Mouse (Mus musculus) ES-E14 (cell line): ENCODE data around the gene Sh3pxd2b. TPM values are rescaled to one million over a fixed set of nuclear protein-coding genes. Genes with fewer than 3 reads are reported as not detected.

Experiments
- DNase-seq: peaks from one replicate; pipeline ENCODE4 v3.0.0-alpha.2; 2013; ENCODE audit warnings: low read depth, low spot score
- H3K27ac ChIP-seq: 2 replicates; pipeline ENCODE4 v1.5.1; 2012; ENCODE audit warnings: low read depth, mild to moderate bottlenecking, low read length, moderate library complexity, mixed read lengths; ENCODE audit not compliant: poor library complexity, insufficient read depth, severe bottlenecking
- H3K36me3 ChIP-seq: 2 replicates; pipeline ENCODE4 v1.6.1; 2012; ENCODE audit warnings: mild to moderate bottlenecking, low read length, moderate library complexity, mixed read lengths; ENCODE audit not compliant: control insufficient read depth, poor library complexity, insufficient read depth, severe bottlenecking
- H3K4me1 ChIP-seq, 2 experiments: fragments of 150-350 bp in 1 of 2; sonication (generic) in 1 of 2; 2 replicates each; pipeline ENCODE4 v1.6.1; 2012; ENCODE audit warnings: low read length in 2 of 2, mild to moderate bottlenecking in 1 of 2, mixed read lengths in 1 of 2; ENCODE audit not compliant: control insufficient read depth in 2 of 2, insufficient read depth in 2 of 2, poor library complexity in 1 of 2
- H3K4me3 ChIP-seq, 2 experiments: fragments of 150-350 bp in 1 of 2; sonication (generic) in 1 of 2; 2 replicates each; pipeline ENCODE4 v1.5.1; 2012; ENCODE audit warnings: low read length in 2 of 2, low read depth in 1 of 2, mild to moderate bottlenecking in 1 of 2, mixed read lengths in 1 of 2; ENCODE audit not compliant: insufficient read depth in 1 of 2, poor library complexity in 1 of 2, severe bottlenecking in 1 of 2
- H3K9ac ChIP-seq: 2 replicates; pipeline ENCODE4 v1.6.1; 2012; ENCODE audit warnings: low read depth, mild to moderate bottlenecking, low read length, mixed read lengths; ENCODE audit not compliant: poor library complexity, insufficient read depth, severe bottlenecking
- H3K9me3 ChIP-seq: fragments of 150-350 bp; sonication (generic); 2 replicates; pipeline ENCODE4 v1.6.1; 2012; ENCODE audit warnings: low read depth, mild to moderate bottlenecking, low read length; ENCODE audit not compliant: control insufficient read depth, insufficient read depth
- CHD2 ChIP-seq: IDR thresholded peaks from 2 replicates; pipeline ENCODE4 v1.6.1; 2014; ENCODE audit warnings: mild to moderate bottlenecking, low read depth, low read length, inconsistent platforms
- HCFC1 ChIP-seq: IDR thresholded peaks from 2 replicates; pipeline ENCODE4 v1.6.1; 2012; ENCODE audit warnings: low read length, inconsistent platforms, borderline replicate concordance; ENCODE audit not compliant: insufficient read depth
- MAFK ChIP-seq: IDR thresholded peaks from 2 replicates; pipeline ENCODE4 v1.6.1; 2014; ENCODE audit warnings: mild to moderate bottlenecking, low read depth, low read length, inconsistent platforms; ENCODE audit not compliant: insufficient read depth
- ZC3H11A ChIP-seq: IDR thresholded peaks from 2 replicates; pipeline ENCODE4 v1.6.1; 2012; ENCODE audit warnings: low read depth, mild to moderate bottlenecking, inconsistent platforms, low read length, borderline replicate concordance
- ZNF384 ChIP-seq: IDR thresholded peaks from 2 replicates; pipeline ENCODE4 v1.6.1; 2012; ENCODE audit warnings: low read depth, low read length, inconsistent platforms
- in situ Hi-C, 2 experiments: fragments of 600-800 bp; cut with MboI; formaldehyde crosslinking; loops; one replicate each; pipeline ENCODE4 v1.15.1; 2025; ENCODE audit warnings: low sequenced_read_pairs in 2 of 2, inconsistent platforms in 1 of 2; ENCODE audit not compliant: unreplicated experiment in 2 of 2
- total RNA-seq: library from RNA; depleted of rRNA; stranded (reverse); fragments of 300-350 nt; gene quantifications from 2 replicates; pipeline ENCODE4 v1.2.3, GENCODE M21; 2012

The Sh3pxd2b gene
- total RNA-seq, 1 experiment, result 6.8 TPM

- H3K36me3 ChIP-seq, result no peaks in the 10 kb centered on the region
These were observed 60.2 kb downstream of the Sh3pxd2b start for GRCm38 (mm10) chr11:32407863-32408262.

GRCm38 (mm10) chr11:32409052-32409451 lies 61.4 kb downstream of the Sh3pxd2b start:
- Histone ChIP-seq H3K9ac (no peak overlapping the region), H3K4me3 (no peak overlapping the region), H3K27ac (no peak overlapping the region), H3K9me3 (no peaks in the 10 kb centered on the region), H3K4me1 (no peaks in the 10 kb centered on the region; a peak in 1 of 4 replicates), H3K36me3 (no peaks in the 10 kb centered on the region; the same call in 1 of the 2 replicates)
- no peak for DNase-seq
- TF ChIP-seq CHD2 (no peak), ZC3H11A (no peak), HCFC1 (no peak), ZNF384 (peak; percentile 78)
- in situ Hi-C loops, result no loop called here

More at GRCm38 (mm10) chr11:32407863-32408262, 60.2 kb downstream of the Sh3pxd2b start:
- no peak for DNase-seq
- no peaks in the 10 kb centered on the region for H3K9me3 ChIP-seq
- no peak overlapping the region for H3K9ac ChIP-seq
- TF ChIP-seq ZNF384, result no peak
- no peak for TF ChIP-seq CHD2
- TF ChIP-seq HCFC1, result no peak
- no peak for TF ChIP-seq MAFK
- no peak for TF ChIP-seq ZC3H11A
- in situ Hi-C loops, result no loop called here
- no peaks in the 10 kb centered on the region; a peak in 1 of 4 replicates for H3K4me1 ChIP-seq
- no peak overlapping the region for H3K4me3 ChIP-seq
- no peak overlapping the region for H3K27ac ChIP-seq

GRCm38 (mm10) chr11:32409823-32410562 lies 62.4 kb downstream of the Sh3pxd2b start:
- Histone ChIP-seq H3K27ac (no peak overlapping the region), H3K36me3 (no peaks in the 10 kb centered on the region; the same call in 1 of the 2 replicates), H3K4me3 (no peak overlapping the region), H3K9ac (no peak overlapping the region), H3K9me3 (no peaks in the 10 kb centered on the region), H3K4me1 (no peaks in the 10 kb centered on the region; a peak in 1 of 4 replicates)
- DNase-seq, result no peak
- TF ChIP-seq ZNF384 (no peak), HCFC1 (no peak), ZC3H11A (no peak), MAFK (no peak), CHD2 (no peak)
- in situ Hi-C loops, result no loop called here

- 0 out of 4 replicates have a peak, but pooled peaks cover 0 to 3% of the 10 kb centered on the region in 2 experiments for H3K4me1 ChIP-seq
- H3K27ac ChIP-seq, result no peak overlapping the region
- peak; percentile 47 for DNase-seq
- in situ Hi-C loops, result no loop called here
- no peak overlapping the region for H3K9ac ChIP-seq
- TF ChIP-seq HCFC1 (no peak), CHD2 (no peak), ZC3H11A (no peak), MAFK (no peak), ZNF384 (no peak)
- H3K9me3 ChIP-seq, result no peaks in the 10 kb centered on the region
- peaks cover 2% of the 10 kb centered on the region; the same call in 1 of the 2 replicates for H3K36me3 ChIP-seq
- H3K4me3 ChIP-seq, result no peak overlapping the region
These were observed 72.4 kb downstream of the Sh3pxd2b start for GRCm38 (mm10) chr11:32420001-32420400.

- in situ Hi-C loops, result no loop called here
- no peak for DNase-seq
- no peak overlapping the region for H3K4me3 ChIP-seq
- no peaks in the 10 kb centered on the region for H3K9me3 ChIP-seq
- TF ChIP-seq ZC3H11A (no peak), CHD2 (no peak), HCFC1 (no peak), ZNF384 (no peak), MAFK (no peak)
- no peak overlapping the region for H3K27ac ChIP-seq
- H3K36me3 ChIP-seq, result peaks cover 2% of the 10 kb centered on the region; the same call in 1 of the 2 replicates
- no peak overlapping the region for H3K9ac ChIP-seq
- H3K4me1 ChIP-seq, result 0 out of 4 replicates have a peak, but pooled peaks cover 0 to 3% of the 10 kb centered on the region in 2 experiments
These were observed 75.7 kb downstream of the Sh3pxd2b start for GRCm38 (mm10) chr11:32423311-32423710.
